Mouse (Mus musculus): ENCODE data around the gene Nav2. TPM values are rescaled to one million over a fixed set of nuclear protein-coding genes. Genes with fewer than 3 reads are reported as not detected.

Gene Nav2
- polyA plus RNA-seq, 1 experiment, result 21.9 TPM

DNA sequence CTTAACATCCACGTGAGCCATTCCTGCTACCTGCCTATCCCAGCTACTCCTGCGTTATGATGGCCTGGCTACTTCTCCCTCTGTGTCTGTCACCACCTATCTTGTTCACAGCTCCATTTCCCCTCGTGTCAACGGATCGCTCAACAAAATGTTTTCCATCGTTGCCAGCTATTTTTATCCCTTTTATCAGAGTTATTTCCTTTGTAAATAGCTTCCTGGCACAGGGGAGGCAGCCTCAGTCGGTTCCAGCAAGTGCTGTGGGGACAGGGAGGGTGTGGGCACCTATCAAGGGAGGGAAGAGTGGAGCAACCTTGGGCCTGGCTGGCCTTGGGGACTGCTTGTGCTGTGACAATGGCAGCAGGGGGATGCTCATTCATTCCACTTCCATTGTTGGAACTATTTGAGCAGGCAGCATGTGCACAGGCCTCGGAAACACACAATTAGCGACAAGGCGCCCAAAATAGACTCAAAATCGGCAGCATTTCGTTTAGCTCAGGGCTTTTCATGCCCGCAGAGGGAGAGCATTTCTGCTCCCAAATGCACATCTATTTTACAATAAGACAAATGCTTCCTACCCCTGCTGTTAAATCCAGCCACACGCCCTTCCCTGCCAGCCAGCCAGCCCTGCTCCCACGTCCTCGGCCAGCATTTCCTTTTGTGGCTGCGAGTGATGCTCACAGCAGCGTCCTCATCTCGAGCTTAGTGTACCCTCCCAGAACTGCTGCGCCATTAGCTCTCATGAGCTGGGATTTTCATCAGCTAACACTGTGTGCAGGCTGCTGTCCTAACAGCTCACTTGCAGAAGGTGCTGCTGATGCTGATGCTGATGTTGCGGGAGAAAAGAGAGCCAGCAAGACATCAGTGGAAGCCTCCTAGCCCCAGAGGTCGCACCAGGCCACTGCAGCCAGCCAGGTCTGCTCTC is 237.5 kb downstream of the Nav2 start:
- H3K4me2 ChIP-seq (ENCODE audit: low read depth), result no peak overlapping the region

GRCm38 (mm10) chr7:49152297-49152696 is 243.8 kb downstream of the Nav2 start:
- H3K4me2 ChIP-seq (ENCODE audit: low read depth), result no peak overlapping the region
- TF ChIP-seq TCF3 (IDR thresholded peaks at IDR 0.05; ENCODE audit: insufficient read length, low read depth) (no peak), USF1 (IDR thresholded peaks at IDR 0.05; ENCODE audit: low read depth) (no peak), POLR2AphosphoS2 (IDR thresholded peaks at IDR 0.05; ENCODE audit: insufficient read length, low read depth) (no peak), MAX (IDR thresholded peaks at IDR 0.05; ENCODE audit: low read depth) (no peak), CEBPB (IDR thresholded peaks at IDR 0.05; ENCODE audit: insufficient read depth, poor library complexity, severe bottlenecking) (no peak)

More for the DNA sequence above, 237.5 kb downstream of the Nav2 start:
- TF ChIP-seq MAX (IDR thresholded peaks at IDR 0.05; ENCODE audit: low read depth) (no peak), MYOD1 (IDR thresholded peaks at IDR 0.05; ENCODE audit: control insufficient read depth in 1 of 3, insufficient read length in 2 of 3, low read depth in 2 of 3) (no peak), SRF (IDR thresholded peaks at IDR 0.05; ENCODE audit: control insufficient read depth, insufficient read length, low read depth) (no peak), CEBPB (IDR thresholded peaks at IDR 0.05; ENCODE audit: insufficient read depth, poor library complexity, severe bottlenecking) (no peak), REST (IDR thresholded peaks at IDR 0.05; ENCODE audit: insufficient read depth, insufficient read length) (no peak), POLR2AphosphoS2 (IDR thresholded peaks at IDR 0.05; ENCODE audit: insufficient read length, low read depth) (no peak), TCF12 (IDR thresholded peaks at IDR 0.05; ENCODE audit: insufficient read depth, poor library complexity, severe bottlenecking) (no peak), TCF3 (IDR thresholded peaks at IDR 0.05; ENCODE audit: insufficient read length, low read depth) (no peak), POLR2A (IDR thresholded peaks at IDR 0.05; ENCODE audit: insufficient read length, low read depth) (no peak), USF1 (IDR thresholded peaks at IDR 0.05; ENCODE audit: low read depth) (no peak), E2F4 (IDR thresholded peaks at IDR 0.05; ENCODE audit: insufficient read depth) (no peak), MYOG (IDR thresholded peaks at IDR 0.05; ENCODE audit: control insufficient read depth in 1 of 3, insufficient read depth in 1 of 3, insufficient read length in 2 of 3, low read depth in 2 of 3) (no peak)
- H3K36me3 ChIP-seq (ENCODE audit: control insufficient read depth, insufficient read depth), result no peaks in the 10 kb centered on the region
- no peaks in the 10 kb centered on the region for H3K27me3 ChIP-seq (ENCODE audit: control insufficient read depth, insufficient read depth, insufficient read length)
- H3K4me3 ChIP-seq, result no peak overlapping the region
- H3K79me2 ChIP-seq (ENCODE audit: control insufficient read depth, insufficient read depth), result no peaks in the 10 kb centered on the region
- H3ac ChIP-seq (ENCODE audit: control insufficient read depth, insufficient read length), result no peak overlapping the region

DNA sequence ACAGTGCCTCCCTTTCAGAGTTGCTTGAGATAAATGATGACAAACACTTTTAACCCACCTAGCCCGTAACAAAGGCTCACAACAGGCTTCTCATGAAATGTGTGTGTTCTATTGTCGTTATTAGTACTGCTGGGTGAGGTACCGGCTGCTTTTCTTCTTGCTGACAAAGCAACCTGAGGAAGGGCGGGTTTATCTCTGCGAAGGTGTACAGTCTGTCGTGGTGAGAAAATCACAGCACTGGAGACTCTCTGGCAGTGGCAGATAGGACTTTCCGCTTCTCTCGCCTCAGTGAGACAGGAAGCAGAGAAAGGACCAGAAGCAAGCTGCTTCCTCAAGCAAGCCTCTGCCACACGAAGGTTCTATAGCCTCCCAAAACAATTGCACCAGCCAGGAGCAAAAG is 244.2 kb downstream of the Nav2 start:
- Histone ChIP-seq H3K36me3 (ENCODE audit: control insufficient read depth, insufficient read depth) (no peaks in the 10 kb centered on the region), H3K4me3 (no peak overlapping the region), H3K27me3 (ENCODE audit: control insufficient read depth, insufficient read depth, insufficient read length) (no peaks in the 10 kb centered on the region), H3ac (ENCODE audit: control insufficient read depth, insufficient read length) (no peak overlapping the region), H3K79me2 (ENCODE audit: control insufficient read depth, insufficient read depth) (no peaks in the 10 kb centered on the region), H3K4me2 (ENCODE audit: low read depth) (no peak overlapping the region)
- TF ChIP-seq POLR2AphosphoS2 (IDR thresholded peaks at IDR 0.05; ENCODE audit: insufficient read length, low read depth), result no peak
- TF ChIP-seq E2F4 (IDR thresholded peaks at IDR 0.05; ENCODE audit: insufficient read depth), result no peak
- no peak for TF ChIP-seq USF1 (IDR thresholded peaks at IDR 0.05; ENCODE audit: low read depth)
- TF ChIP-seq REST (IDR thresholded peaks at IDR 0.05; ENCODE audit: insufficient read depth, insufficient read length), result no peak
- no peak for TF ChIP-seq POLR2A (IDR thresholded peaks at IDR 0.05; ENCODE audit: insufficient read length, low read depth)
- TF ChIP-seq MYOD1 (IDR thresholded peaks at IDR 0.05; ENCODE audit: control insufficient read depth in 1 of 3, insufficient read length in 2 of 3, low read depth in 2 of 3), result no peak

More at GRCm38 (mm10) chr7:49152297-49152696, 243.8 kb downstream of the Nav2 start:
- Histone ChIP-seq H3ac (ENCODE audit: control insufficient read depth, insufficient read length) (no peak overlapping the region), H3K4me3 (no peak overlapping the region), H3K36me3 (ENCODE audit: control insufficient read depth, insufficient read depth) (no peaks in the 10 kb centered on the region), H3K27me3 (ENCODE audit: control insufficient read depth, insufficient read depth, insufficient read length) (no peaks in the 10 kb centered on the region), H3K79me2 (ENCODE audit: control insufficient read depth, insufficient read depth) (no peaks in the 10 kb centered on the region)

DNA sequence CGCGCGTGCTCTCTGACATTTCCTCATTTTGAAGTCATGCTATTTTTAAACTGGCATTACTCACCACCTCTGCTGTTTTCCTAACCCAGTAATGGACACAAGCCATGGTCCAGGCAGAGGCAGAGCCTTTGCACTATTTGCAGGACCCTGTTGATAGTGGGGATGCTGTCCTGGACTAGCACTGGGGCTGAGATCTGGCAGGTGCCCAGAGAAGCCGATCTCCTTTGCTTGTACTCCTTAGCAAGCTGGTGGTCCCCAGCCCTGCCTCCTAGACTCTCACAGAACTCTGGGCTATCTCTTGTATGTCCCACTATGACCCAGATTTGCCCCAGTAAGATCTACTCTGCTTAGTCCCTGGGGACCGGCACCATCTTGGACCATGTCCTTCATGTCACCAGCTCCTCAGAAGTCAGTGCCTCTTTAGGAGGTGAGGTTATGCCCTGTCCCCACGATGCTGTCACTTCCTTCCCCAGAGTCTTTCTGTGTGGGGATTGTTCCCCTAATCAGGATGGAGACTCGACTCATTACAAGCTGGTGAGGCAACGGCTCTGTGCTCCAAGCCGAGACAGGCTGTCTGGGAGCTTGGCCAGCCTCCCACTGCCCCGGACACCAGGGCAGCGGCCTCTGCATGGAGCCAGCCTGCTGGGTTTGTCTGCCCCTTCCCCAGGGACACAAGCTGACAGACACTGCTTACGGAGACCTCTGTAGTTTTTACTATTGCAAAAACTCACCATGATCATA is 250.3 kb downstream of the Nav2 start:
- Histone ChIP-seq H3K4me2 (ENCODE audit: low read depth) (no peak overlapping the region), H3ac (ENCODE audit: control insufficient read depth, insufficient read length) (no peak overlapping the region), H3K36me3 (ENCODE audit: control insufficient read depth, insufficient read depth) (no peaks in the 10 kb centered on the region), H3K4me3 (no peak overlapping the region), H3K79me2 (ENCODE audit: control insufficient read depth, insufficient read depth) (no peaks in the 10 kb centered on the region), H3K27me3 (ENCODE audit: control insufficient read depth, insufficient read depth, insufficient read length) (peaks cover 5% of the 10 kb centered on the region)
- TF ChIP-seq MYOD1 (IDR thresholded peaks at IDR 0.05; ENCODE audit: control insufficient read depth in 1 of 3, insufficient read length in 2 of 3, low read depth in 2 of 3) (no peak), TCF12 (IDR thresholded peaks at IDR 0.05; ENCODE audit: insufficient read depth, poor library complexity, severe bottlenecking) (no peak), TCF3 (IDR thresholded peaks at IDR 0.05; ENCODE audit: insufficient read length, low read depth) (no peak), MYOG (IDR thresholded peaks at IDR 0.05; ENCODE audit: control insufficient read depth in 1 of 3, insufficient read depth in 1 of 3, insufficient read length in 2 of 3, low read depth in 2 of 3) (no peak), REST (IDR thresholded peaks at IDR 0.05; ENCODE audit: insufficient read depth, insufficient read length) (no peak), USF1 (IDR thresholded peaks at IDR 0.05; ENCODE audit: low read depth) (no peak), E2F4 (IDR thresholded peaks at IDR 0.05; ENCODE audit: insufficient read depth) (no peak), POLR2AphosphoS2 (IDR thresholded peaks at IDR 0.05; ENCODE audit: insufficient read length, low read depth) (no peak), SRF (IDR thresholded peaks at IDR 0.05; ENCODE audit: control insufficient read depth, insufficient read length, low read depth) (no peak), CEBPB (IDR thresholded peaks at IDR 0.05; ENCODE audit: insufficient read depth, poor library complexity, severe bottlenecking) (no peak), POLR2A (IDR thresholded peaks at IDR 0.05; ENCODE audit: insufficient read length, low read depth) (no peak), MAX (IDR thresholded peaks at IDR 0.05; ENCODE audit: low read depth) (no peak)
